Mouse (Mus musculus): ENCODE results near the gene Foxo4.

DNA sequence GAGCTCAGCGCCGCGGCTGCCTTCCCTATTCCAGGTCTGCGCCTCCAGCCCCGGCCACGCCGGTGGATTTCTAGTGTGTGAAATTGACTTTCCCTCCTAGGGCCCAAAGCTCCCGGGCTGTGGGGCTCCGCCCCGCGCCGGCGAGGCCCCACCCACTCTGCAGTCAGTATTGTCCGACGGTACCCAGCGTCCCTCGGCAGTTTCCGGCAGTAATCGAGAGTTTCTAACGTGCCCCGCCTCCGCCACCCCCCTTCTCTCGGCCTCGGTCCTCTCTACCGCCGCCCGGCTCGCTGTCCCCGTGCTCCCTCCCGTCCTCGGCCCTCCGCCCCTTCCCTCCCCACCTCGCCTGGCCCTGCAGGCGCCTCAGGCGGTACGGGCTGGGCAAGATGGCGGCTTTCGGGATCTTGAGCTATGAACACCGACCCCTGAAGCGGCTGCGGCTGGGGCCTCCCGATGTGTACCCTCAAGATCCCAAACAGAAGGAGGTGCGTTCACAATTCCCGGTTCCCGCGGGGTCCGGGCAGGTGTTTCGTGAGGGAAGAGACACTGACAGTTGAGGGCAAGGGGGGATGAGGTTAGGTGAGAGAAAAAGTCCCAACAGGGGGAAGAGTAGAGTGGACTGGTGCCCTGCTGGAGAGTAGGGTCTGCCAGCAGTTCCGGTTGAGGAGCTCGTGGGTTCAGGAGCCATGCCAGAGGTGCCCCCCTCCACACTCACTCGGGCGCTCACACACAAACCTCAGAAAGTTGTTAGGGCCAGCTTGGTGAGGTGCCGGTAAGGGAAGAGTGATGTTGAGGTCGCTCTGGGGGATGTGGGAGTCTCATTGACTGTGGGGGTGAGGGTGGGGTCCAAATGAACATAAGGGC is 19.8 kb downstream of the Foxo4 start, which contains the start of gene Med12:
- TF ChIP-seq CTCF (IDR thresholded peaks at IDR 0.05; ENCODE audit: low read depth) (no peak), EP300 (IDR thresholded peaks at IDR 0.05; ENCODE audit: low read depth) (no peak)
